Mouse (Mus musculus) midbrain, postnatal 0 days (tissue): ENCODE measurements around the gene Uox. TPM values are rescaled to one million over a fixed set of nuclear protein-coding genes. Genes with fewer than 3 reads are reported as not detected.

Source experiments
- ATAC-seq: fragments of 200-750 bp; cut with Nextera tagmentation; 2 replicates; pipeline ENCODE4 v1.8.0; 2017; ENCODE audit warnings: moderate number of reproducible peaks, mild to moderate bottlenecking, moderate TSS enrichment, moderate library complexity; ENCODE audit not compliant: low FRiP score
- DNase-seq: peaks from one replicate; pipeline ENCODE4 v3.0.0-alpha.2; 2015; ENCODE audit warnings: low spot score
- H3K27ac ChIP-seq: fragments of 300-500 bp; sonication (generic); 2 replicates; pipeline ENCODE4 v1.5.1; 2014; ENCODE audit warnings: low read depth, mild to moderate bottlenecking, low read length, mixed read lengths
- H3K27me3 ChIP-seq: fragments of 300-500 bp; sonication (generic); 2 replicates; pipeline ENCODE4 v1.6.1; 2014; ENCODE audit warnings: low read length, control low read depth, mixed read lengths; ENCODE audit not compliant: insufficient read depth
- H3K36me3 ChIP-seq: fragments of 300-500 bp; sonication (generic); 2 replicates; pipeline ENCODE4 v1.6.1; 2014; ENCODE audit warnings: low read length, control low read depth, mixed read lengths; ENCODE audit not compliant: insufficient read depth
- H3K4me1 ChIP-seq: fragments of 300-500 bp; sonication (generic); 2 replicates; pipeline ENCODE4 v1.6.1; 2014; ENCODE audit warnings: mild to moderate bottlenecking, control low read depth, antibody characterized with exemption, low read length, mixed read lengths; ENCODE audit not compliant: insufficient read depth
- H3K4me2 ChIP-seq: fragments of 300-500 bp; sonication (generic); 2 replicates; pipeline ENCODE4 v1.6.1; 2014; ENCODE audit warnings: low read depth, mild to moderate bottlenecking, low read length, mixed read lengths; ENCODE audit not compliant: poor library complexity, severe bottlenecking
- H3K4me3 ChIP-seq: fragments of 300-500 bp; sonication (generic); 2 replicates; pipeline ENCODE4 v1.5.1; 2014; ENCODE audit warnings: low read depth, mild to moderate bottlenecking, low read length, moderate library complexity
- H3K9ac ChIP-seq: fragments of 300-500 bp; sonication (generic); replicated peaks from 2 replicates; pipeline ENCODE4 v1.6.1; 2014; ENCODE audit warnings: mild to moderate bottlenecking, low read length, moderate library complexity, mixed read lengths; ENCODE audit not compliant: poor library complexity, severe bottlenecking
- H3K9me3 ChIP-seq: fragments of 300-500 bp; sonication (generic); 2 replicates; pipeline ENCODE4 v1.6.1; 2016; ENCODE audit warnings: low read length, control low read depth
- CTCF ChIP-seq: IDR thresholded peaks from 2 replicates; pipeline ENCODE4 v1.5.1; 2016; ENCODE audit warnings: antibody characterized with exemption, mild to moderate bottlenecking
- WGBS: fragments of 180-500 bp; shearing (Covaris S2); extraction: QIAGEN DNeasy Blood & Tissue Kit; methylation state at CpG from one replicate; pipeline ENCODE4 v1.1.7; 2014; 5-methylcytosine and 5-hydroxymethylcytosine counted together
- polyA plus RNA-seq: library from polyadenylated mRNA; unstranded; fragments of >200 nt; fragmentation: Nextera tagmentation; extraction: Ambion mirVana; gene quantifications from 2 replicates; pipeline ENCODE4 v1.2.1, GENCODE M21; 2015
- total RNA-seq: library from RNA; depleted of rRNA; stranded (reverse); fragments of >200 nt; gene quantifications from 2 replicates; pipeline ENCODE4 v1.2.3, GENCODE M21; 2014

The Uox gene
- total and polyA plus RNA-seq, 2 experiments from 2014 or later: 0.30 TPM; not detected in 1

- WGBS: 75% methylated on average over 4 of the region's 4 CpGs
- H3K4me2 ChIP-seq: no peak overlapping the region
- ATAC-seq (no peak), DNase-seq (no peak)
- no peaks in the 10 kb centered on the region for H3K36me3 ChIP-seq
- no peak overlapping the region for H3K27ac ChIP-seq
- no peaks in the 10 kb centered on the region for H3K27me3 ChIP-seq
- no peak for TF ChIP-seq CTCF
- H3K9ac ChIP-seq: no peak overlapping the region
- no peaks in the 10 kb centered on the region for H3K9me3 ChIP-seq
- H3K4me3 ChIP-seq: no peak overlapping the region
- H3K4me1 ChIP-seq: peaks cover 6% of the 10 kb centered on the region
These were observed 41.0 kb downstream of the Uox start for GRCm38 (mm10) chr3:146611261-146611660.

GRCm38 (mm10) chr3:146611821-146612220 lies 41.6 kb downstream of the Uox start:
- Histone ChIP-seq H3K36me3 (no peaks in the 10 kb centered on the region), H3K4me2 (no peak overlapping the region), H3K4me1 (peaks cover 6% of the 10 kb centered on the region), H3K27ac (no peak overlapping the region), H3K4me3 (no peak overlapping the region), H3K9me3 (no peaks in the 10 kb centered on the region), H3K9ac (no peak overlapping the region), H3K27me3 (no peaks in the 10 kb centered on the region)
- 80% methylated on average over 4 of the region's 4 CpGs for WGBS
- DNase-seq (no peak), ATAC-seq (no peak)
- TF ChIP-seq CTCF: no peak

- Histone ChIP-seq H3K27ac (no peak within 1 kb of the TSS), H3K4me3 (no peak within 1 kb of the TSS), H3K4me1 (no peaks in the 10 kb centered on the region), H3K36me3 (no peaks in the 10 kb centered on the region), H3K27me3 (no peaks in the 10 kb centered on the region), H3K9me3 (no peaks in the 10 kb centered on the region), H3K9ac (no peak within 1 kb of the TSS), H3K4me2 (no peak within 1 kb of the TSS)
- 91% methylated on average over 4 of the region's 4 CpGs for WGBS
- ATAC-seq (no peak), DNase-seq (no peak)
- no peak for TF ChIP-seq CTCF
These were observed 45.3 kb downstream of the Uox start, which contains the start of gene Dnase2b for GRCm38 (mm10) chr3:146615496-146615895. Gene Dnase2b, minus strand, starts transcription at chr3:146615596.

- no peaks in the 10 kb centered on the region for H3K4me1 ChIP-seq
- H3K27ac ChIP-seq: no peak overlapping the region
- WGBS: 71% methylated on average over 5 of the region's 5 CpGs
- H3K36me3 ChIP-seq: no peaks in the 10 kb centered on the region
- no peak for TF ChIP-seq CTCF
- H3K9ac ChIP-seq: no peak overlapping the region
- no peaks in the 10 kb centered on the region for H3K9me3 ChIP-seq
- no peaks in the 10 kb centered on the region for H3K27me3 ChIP-seq
- DNase-seq (no peak), ATAC-seq (no peak)
- no peak overlapping the region for H3K4me2 ChIP-seq
- no peak overlapping the region for H3K4me3 ChIP-seq
These were observed 46.5 kb downstream of the Uox start for GRCm38 (mm10) chr3:146616533-146617283.

- DNase-seq: no peak
- Histone ChIP-seq H3K9me3 (no peaks in the 10 kb centered on the region), H3K4me2 (no peak overlapping the region), H3K27me3 (no peaks in the 10 kb centered on the region), H3K4me3 (no peak overlapping the region), H3K27ac (no peak overlapping the region), H3K36me3 (no peaks in the 10 kb centered on the region), H3K9ac (no peak overlapping the region), H3K4me1 (no peaks in the 10 kb centered on the region)
- ATAC-seq: no peak
- TF ChIP-seq CTCF: no peak
These were observed 47.7 kb downstream of the Uox start for GRCm38 (mm10) chr3:146617946-146618345.

- TF ChIP-seq CTCF: no peak
- Histone ChIP-seq H3K27ac (no peak overlapping the region), H3K4me1 (no peaks in the 10 kb centered on the region), H3K9ac (no peak overlapping the region), H3K36me3 (no peaks in the 10 kb centered on the region), H3K4me2 (no peak overlapping the region), H3K9me3 (no peaks in the 10 kb centered on the region), H3K27me3 (no peaks in the 10 kb centered on the region), H3K4me3 (no peak overlapping the region)
- DNase-seq: no peak
- WGBS: 83% methylated on average over 4 of the region's 4 CpGs
- ATAC-seq: no peak
These were observed 48.1 kb downstream of the Uox start for GRCm38 (mm10) chr3:146618357-146618756.
